Mouse (Mus musculus) embryonic facial prominence, embryonic 15.5 days (tissue): ENCODE measurements around the gene Stx11. TPM values are rescaled to one million over a fixed set of nuclear protein-coding genes. Genes with fewer than 3 reads are reported as not detected.
"Not testable (repeated sequence)": the region's sequence is repeated elsewhere in the genome, so short reads cannot be mapped to it uniquely, and the experiment has no call there.

ENCODE experiments used
- ATAC-seq: fragments of 200-750 bp; cut with Nextera tagmentation; 2 replicates; pipeline ENCODE4 v1.8.0; 2017; ENCODE audit warnings: low read depth, moderate TSS enrichment; ENCODE audit not compliant: insufficient number of reproducible peaks, low FRiP score, low TSS enrichment
- H3K27ac ChIP-seq: fragments of 300-500 bp; sonication (generic); replicated peaks from 2 replicates; pipeline ENCODE4 v1.5.1; 2015; ENCODE audit warnings: mild to moderate bottlenecking, inconsistent platforms
- H3K27me3 ChIP-seq: fragments of 300-500 bp; sonication (generic); 2 replicates; pipeline ENCODE4 v1.6.1; 2015; ENCODE audit warnings: inconsistent platforms
- H3K36me3 ChIP-seq: fragments of 300-500 bp; sonication (generic); 2 replicates; pipeline ENCODE4 v1.6.1; 2015; ENCODE audit warnings: mild to moderate bottlenecking, inconsistent platforms
- H3K4me1 ChIP-seq: fragments of 300-500 bp; sonication (generic); 2 replicates; pipeline ENCODE4 v1.6.1; 2015; ENCODE audit warnings: inconsistent platforms
- H3K4me2 ChIP-seq: fragments of 300-500 bp; sonication (generic); replicated peaks from 2 replicates; pipeline ENCODE4 v1.6.1; 2015; ENCODE audit warnings: mild to moderate bottlenecking, inconsistent platforms
- H3K4me3 ChIP-seq: fragments of 300-500 bp; sonication (generic); replicated peaks from 2 replicates; pipeline ENCODE4 v1.5.1; 2015; ENCODE audit warnings: mild to moderate bottlenecking, inconsistent platforms
- H3K9ac ChIP-seq: fragments of 300-500 bp; sonication (generic); 2 replicates; pipeline ENCODE4 v1.6.1; 2015; ENCODE audit warnings: inconsistent platforms
- H3K9me3 ChIP-seq: fragments of 300-500 bp; sonication (generic); replicated peaks from 2 replicates; pipeline ENCODE4 v1.6.1; 2016; ENCODE audit warnings: inconsistent platforms
- WGBS: fragments of 180-500 bp; shearing (Covaris S2); methylation state at CpG from one replicate; pipeline ENCODE4 v1.1.7; 2015; 5-methylcytosine and 5-hydroxymethylcytosine counted together
- polyA plus RNA-seq: library from polyadenylated mRNA; unstranded; fragments of >200 nt; fragmentation: Nextera tagmentation; extraction: Ambion mirVana; gene quantifications from 2 replicates; pipeline ENCODE4 v1.2.1, GENCODE M21; 2015

The Stx11 gene
- polyA plus RNA-seq, 1 experiment from 2014 or later = 6.8 TPM

GRCm38 (mm10) chr10:12955831-12956230 is 8.3 kb downstream of the Stx11 start:
- no peaks in the 10 kb centered on the region for H3K9me3 ChIP-seq
- 54% methylated on average over 1 of the region's 1 CpGs for WGBS
- no peak overlapping the region for H3K9ac ChIP-seq
- H3K36me3 ChIP-seq = no peaks in the 10 kb centered on the region
- no peaks in the 10 kb centered on the region for H3K27me3 ChIP-seq
- no peak for ATAC-seq
- H3K4me2 ChIP-seq = no peak overlapping the region
- H3K4me3 ChIP-seq = no peak overlapping the region
- no peaks in the 10 kb centered on the region for H3K4me1 ChIP-seq
- no peak overlapping the region for H3K27ac ChIP-seq

DNA sequence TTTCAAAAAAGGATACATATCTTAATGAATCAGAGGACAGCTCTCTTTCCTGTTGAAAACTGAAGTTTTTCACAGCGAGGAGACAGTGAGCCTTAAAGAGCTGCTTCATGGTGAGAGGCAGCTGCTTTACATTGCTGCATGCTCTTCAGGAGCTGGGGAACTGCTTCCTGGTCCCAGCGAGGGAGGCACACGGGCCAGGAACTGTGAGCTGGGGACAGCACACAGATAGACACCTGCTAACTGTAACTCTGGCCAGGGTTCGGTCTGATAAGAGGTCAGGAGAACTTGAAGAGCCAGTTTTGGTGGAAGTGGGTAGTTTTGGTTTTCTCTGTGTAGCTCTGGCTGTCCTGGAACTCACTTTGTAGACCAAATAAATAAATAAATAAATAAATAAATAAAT is 12.7 kb downstream of the Stx11 start:
- not testable (repeated sequence) for H3K27me3 ChIP-seq, H3K9ac ChIP-seq, ATAC-seq, H3K27ac ChIP-seq, H3K36me3 ChIP-seq, H3K4me2 ChIP-seq, H3K9me3 ChIP-seq, H3K4me1 ChIP-seq, H3K4me3 ChIP-seq
- 46% methylated on average over 4 of the region's 4 CpGs for WGBS

DNA sequence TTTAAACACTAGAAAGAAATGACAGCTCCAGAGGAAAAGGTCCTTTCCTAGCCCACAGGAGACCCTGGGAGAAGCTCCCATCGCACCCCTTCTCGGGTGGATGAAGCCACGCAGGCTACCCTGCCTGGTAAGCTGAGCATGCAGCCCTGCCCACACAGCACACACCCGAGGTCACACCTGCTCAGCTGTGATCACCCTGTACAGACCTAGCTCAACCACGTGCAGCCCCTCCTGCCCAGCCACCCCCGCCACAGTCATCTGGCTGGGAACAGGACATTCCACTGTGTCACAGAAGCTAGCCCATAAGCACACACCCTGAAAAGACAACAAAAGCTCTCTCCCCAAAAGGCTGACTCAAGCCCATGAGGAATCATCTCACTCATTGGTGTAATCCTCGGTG is 14.8 kb downstream of the Stx11 start:
- H3K9ac ChIP-seq = no peak overlapping the region
- no peaks in the 10 kb centered on the region for H3K9me3 ChIP-seq
- ATAC-seq = no peak
- WGBS = 69% methylated on average over 7 of the region's 7 CpGs
- H3K36me3 ChIP-seq = no peaks in the 10 kb centered on the region
- no peak overlapping the region for H3K4me3 ChIP-seq
- H3K27me3 ChIP-seq = no peaks in the 10 kb centered on the region
- no peak overlapping the region for H3K4me2 ChIP-seq
- H3K27ac ChIP-seq = no peak overlapping the region
- H3K4me1 ChIP-seq = no peaks in the 10 kb centered on the region

- 89% methylated on average over 3 of the region's 3 CpGs for WGBS
- no peak overlapping the region for H3K27ac ChIP-seq
Measured at GRCm38 (mm10) chr10:12947606-12948005, 16.5 kb downstream of the Stx11 start.

DNA sequence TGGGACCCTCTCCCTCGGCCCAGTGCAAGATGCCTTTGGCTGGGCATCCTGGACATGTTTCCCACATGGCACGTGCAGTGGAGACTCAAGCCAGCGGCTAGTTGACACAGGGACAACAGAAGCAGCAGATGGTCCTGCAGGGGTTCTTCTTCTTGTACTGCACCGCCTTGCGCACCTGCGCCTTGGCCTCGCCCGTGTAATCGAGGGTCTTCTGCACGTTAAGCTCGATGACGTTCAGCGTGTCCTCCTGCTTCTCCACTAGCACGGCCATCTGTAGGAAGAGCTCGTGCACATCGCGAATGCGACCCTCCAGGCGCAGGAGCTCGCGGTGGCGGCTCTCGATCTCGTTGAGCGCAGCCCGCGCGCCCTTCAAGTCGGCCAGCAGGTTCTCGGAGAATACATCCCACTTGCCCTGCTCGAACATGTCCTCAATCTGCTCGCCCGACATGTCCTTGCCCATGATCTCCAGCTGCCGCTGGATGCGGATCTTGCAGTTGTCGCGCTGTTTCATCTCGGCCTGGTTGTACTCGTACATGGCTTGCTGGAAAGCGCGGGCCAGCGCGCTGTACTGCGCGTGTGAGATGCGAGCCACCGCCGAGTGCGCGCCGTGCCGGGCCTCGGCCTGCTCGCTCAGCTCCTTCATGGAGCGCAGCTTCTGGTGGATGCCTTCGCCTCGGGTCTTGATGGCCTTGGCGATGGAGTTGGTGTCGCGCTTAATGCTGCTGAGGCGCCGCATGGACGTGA is 22.9 kb downstream of the Stx11 start:
- H3K9ac ChIP-seq = peak overlapping the region; percentile 3; the same call in 1 of the 2 replicates
- peak overlapping the region; percentile 42 for H3K4me3 ChIP-seq
- H3K4me2 ChIP-seq = peak overlapping the region; percentile 66
- 11% methylated on average over 63 of the region's 63 CpGs for WGBS
- H3K4me1 ChIP-seq = peaks cover 10% of the 10 kb centered on the region; the same call in 1 of the 2 replicates
- no peaks in the 10 kb centered on the region for H3K36me3 ChIP-seq
- no peak overlapping the region for H3K27ac ChIP-seq
- peak; percentile 57; the same call in 1 of the 2 replicates for ATAC-seq
- peaks cover 14% of the 10 kb centered on the region for H3K27me3 ChIP-seq
- H3K9me3 ChIP-seq = no peaks in the 10 kb centered on the region

More at GRCm38 (mm10) chr10:12947606-12948005, 16.5 kb downstream of the Stx11 start:
- Histone ChIP-seq H3K9me3 (no peaks in the 10 kb centered on the region), H3K27me3 (no peaks in the 10 kb centered on the region), H3K4me3 (no peak overlapping the region), H3K4me2 (no peak overlapping the region), H3K36me3 (no peaks in the 10 kb centered on the region), H3K9ac (no peak overlapping the region), H3K4me1 (no peaks in the 10 kb centered on the region)
- ATAC-seq = no peak

DNA sequence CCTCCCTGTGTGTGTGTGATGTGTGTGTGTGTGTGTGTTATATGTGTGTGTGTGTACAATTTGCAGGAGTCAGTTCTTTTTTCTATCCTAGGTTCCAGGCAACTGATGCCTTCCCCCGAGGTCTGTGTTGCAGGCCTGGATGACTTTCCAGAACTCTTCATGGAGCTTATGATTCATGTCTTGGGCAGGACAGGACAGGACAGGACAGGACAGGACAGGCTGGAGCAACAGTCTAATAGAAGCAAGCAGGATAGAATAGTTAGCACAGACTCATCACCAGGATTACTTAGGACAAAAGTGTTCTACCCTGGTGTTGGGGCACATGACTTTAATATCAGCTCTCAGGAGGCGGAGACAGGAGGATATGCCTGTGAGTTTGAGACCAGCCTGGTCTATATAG is 25.3 kb downstream of the Stx11 start:
- 67% methylated on average over 2 of the region's 2 CpGs for WGBS
- Histone ChIP-seq H3K9me3 (no peaks in the 10 kb centered on the region), H3K4me2 (no peak overlapping the region), H3K4me3 (no peak overlapping the region), H3K9ac (no peak overlapping the region), H3K27me3 (peaks cover 14% of the 10 kb centered on the region), H3K36me3 (no peaks in the 10 kb centered on the region), H3K4me1 (peaks cover 10% of the 10 kb centered on the region; the same call in 1 of the 2 replicates), H3K27ac (no peak overlapping the region)
- no peak; the same call in 1 of the 2 replicates for ATAC-seq

GRCm38 (mm10) chr10:12936079-12936478 is 28.0 kb downstream of the Stx11 start:
- no peak overlapping the region for H3K4me2 ChIP-seq

GRCm38 (mm10) chr10:12935575-12935974 is 28.5 kb downstream of the Stx11 start:
- Histone ChIP-seq H3K4me1 (peaks cover 8% of the 10 kb centered on the region), H3K9me3 (no peaks in the 10 kb centered on the region), H3K4me3 (no peak overlapping the region), H3K27me3 (peaks cover 3% of the 10 kb centered on the region), H3K9ac (no peak overlapping the region), H3K4me2 (no peak overlapping the region), H3K36me3 (no peaks in the 10 kb centered on the region), H3K27ac (no peak overlapping the region)
- WGBS = 85% methylated on average over 5 of the region's 5 CpGs
- ATAC-seq = no peak

More at GRCm38 (mm10) chr10:12936079-12936478, 28.0 kb downstream of the Stx11 start:
- no peak overlapping the region for H3K9ac ChIP-seq
- no peaks in the 10 kb centered on the region for H3K9me3 ChIP-seq
- no peak overlapping the region for H3K27ac ChIP-seq
- H3K4me1 ChIP-seq = peaks cover 11% of the 10 kb centered on the region
- WGBS = 88% methylated on average over 7 of the region's 7 CpGs
- no peaks in the 10 kb centered on the region for H3K36me3 ChIP-seq
- H3K27me3 ChIP-seq = peaks cover 8% of the 10 kb centered on the region
- ATAC-seq = no peak
- no peak overlapping the region for H3K4me3 ChIP-seq

DNA sequence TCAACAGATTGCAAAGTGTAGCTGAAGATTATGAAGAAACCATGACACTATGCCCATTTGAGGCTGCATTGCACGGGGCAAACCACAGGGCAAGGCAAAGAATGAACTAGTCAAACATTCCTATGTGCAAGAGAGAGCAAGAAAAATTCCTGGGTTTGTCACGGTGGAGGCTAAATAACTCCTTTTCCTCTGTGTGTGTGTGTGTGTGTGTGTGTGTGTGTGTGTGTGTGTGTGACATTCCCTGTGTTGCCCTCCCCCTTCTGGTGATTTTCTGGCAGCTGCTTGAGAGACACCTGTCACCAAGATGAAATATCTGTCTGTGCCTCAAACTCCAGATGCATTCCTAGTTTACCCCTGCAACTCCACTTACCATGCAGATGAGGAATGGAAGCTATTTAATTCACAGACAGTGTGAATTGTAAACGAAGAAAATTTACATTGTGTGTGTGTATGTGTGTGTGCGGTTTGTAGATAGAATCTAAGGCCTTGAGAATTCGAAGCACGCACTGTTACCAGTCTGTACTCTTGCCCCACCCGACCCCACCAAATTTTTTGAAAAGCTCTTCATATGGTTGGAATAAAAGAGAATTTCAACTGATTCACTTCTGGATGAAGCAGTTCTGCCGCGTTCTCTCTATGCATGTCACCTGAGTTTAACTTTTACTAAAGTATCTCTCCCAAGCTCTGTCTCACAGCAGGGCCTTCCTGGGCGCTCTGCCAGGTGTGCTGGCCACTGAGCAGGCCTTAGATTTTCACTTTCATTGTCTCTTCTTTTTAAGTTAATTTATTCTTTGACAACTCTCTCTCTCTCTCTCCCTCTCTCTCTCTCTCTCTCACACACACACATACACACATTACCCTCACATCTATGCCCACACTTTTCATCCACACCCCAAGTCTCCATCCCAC is 32.4 kb downstream of the Stx11 start:
- ATAC-seq = no peak
- Histone ChIP-seq H3K27ac (peak overlapping the region; percentile 66; the same call in 1 of the 2 replicates), H3K4me3 (no peak overlapping the region), H3K4me1 (peaks cover 8% of the 10 kb centered on the region), H3K9ac (no peak overlapping the region), H3K4me2 (no peak overlapping the region), H3K9me3 (no peaks in the 10 kb centered on the region), H3K27me3 (no peaks in the 10 kb centered on the region), H3K36me3 (no peaks in the 10 kb centered on the region)
- 26% methylated on average over 10 of the region's 10 CpGs for WGBS

- ATAC-seq = no peak
- Histone ChIP-seq H3K4me2 (no peak overlapping the region), H3K36me3 (no peaks in the 10 kb centered on the region), H3K27ac (no peak overlapping the region), H3K4me1 (peaks cover 8% of the 10 kb centered on the region), H3K9me3 (no peaks in the 10 kb centered on the region), H3K4me3 (no peak overlapping the region), H3K27me3 (no peaks in the 10 kb centered on the region), H3K9ac (no peak overlapping the region)
- WGBS = 35% methylated on average over 6 of the region's 6 CpGs
Measured at GRCm38 (mm10) chr10:12930351-12930905, 33.7 kb downstream of the Stx11 start.

DNA sequence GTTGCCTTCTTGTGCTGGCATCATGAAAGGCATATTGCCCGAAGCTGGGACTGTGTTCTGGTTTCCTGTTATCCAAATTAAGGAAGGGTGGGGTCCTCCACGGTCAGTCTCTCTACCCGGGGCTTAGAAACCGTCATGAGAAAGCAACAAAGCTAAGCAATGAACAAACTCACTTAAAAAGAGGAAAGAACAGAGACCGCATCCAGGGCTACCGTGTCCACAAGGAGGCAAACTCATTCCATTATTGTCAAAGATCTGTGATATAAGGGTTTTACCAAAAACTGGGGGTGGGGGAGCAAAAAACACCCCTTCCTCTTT is 34.3 kb downstream of the Stx11 start:
- Histone ChIP-seq H3K36me3 (no peaks in the 10 kb centered on the region), H3K27me3 (no peaks in the 10 kb centered on the region)
- WGBS = 56% methylated on average over 6 of the region's 6 CpGs

More for the DNA sequence above, 34.3 kb downstream of the Stx11 start:
- no peak overlapping the region for H3K4me2 ChIP-seq
- H3K4me3 ChIP-seq = no peak overlapping the region
- H3K9me3 ChIP-seq = no peaks in the 10 kb centered on the region
- H3K9ac ChIP-seq = no peak overlapping the region
- no peak overlapping the region for H3K27ac ChIP-seq
- no peak for ATAC-seq
- H3K4me1 ChIP-seq = peaks cover 8% of the 10 kb centered on the region
